Mouse (Mus musculus): ENCODE data around the gene Arid5b. TPM values are rescaled to one million over a fixed set of nuclear protein-coding genes. Genes with fewer than 3 reads are reported as not detected.

Gene Arid5b
- total RNA-seq, 2 experiments from 2014 or later = 26.5 to 29.4 TPM

DNA sequence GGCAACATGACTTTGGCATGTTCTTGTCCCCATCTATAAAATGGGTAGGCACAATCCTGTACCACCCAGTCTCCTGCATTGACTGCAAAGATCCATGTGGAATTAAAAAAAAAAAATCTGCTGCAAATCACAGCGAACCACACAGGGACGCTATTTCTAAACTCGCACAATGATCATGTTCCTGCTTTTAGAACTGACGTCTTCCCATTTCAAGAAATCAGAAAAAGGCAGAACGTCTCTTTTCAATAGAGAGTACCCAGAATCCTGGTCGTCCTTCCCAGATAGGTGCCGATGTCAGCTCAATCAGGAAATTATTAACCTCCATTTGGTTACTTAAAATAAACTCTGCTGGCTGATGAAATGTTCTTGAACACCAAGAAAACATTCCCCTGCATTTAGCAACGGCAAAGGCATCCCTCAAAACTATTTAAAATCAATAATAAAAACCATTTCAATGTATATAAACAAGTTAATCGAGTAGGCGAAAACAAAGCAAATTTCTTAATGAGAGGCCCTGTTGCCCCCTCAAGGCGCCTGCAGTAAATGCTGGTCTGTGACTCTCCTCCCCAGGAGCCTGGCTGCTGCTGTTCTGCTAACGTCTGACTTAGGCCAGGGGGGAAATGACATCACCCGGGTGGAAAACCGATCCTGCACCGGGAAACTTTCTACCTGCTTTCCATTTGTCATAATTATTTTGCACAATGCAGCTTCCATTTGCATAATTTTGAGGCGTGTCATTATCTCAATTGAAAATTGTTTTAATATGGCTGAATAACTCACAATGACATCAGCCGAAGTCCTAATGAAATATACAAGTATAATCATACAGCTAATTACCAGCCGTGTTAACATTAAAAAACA lies 3.4 kb downstream of the Arid5b start:
- peak; percentile 61 to 68 for DNase-seq
- intact Hi-C loops (cut with DNase I) = loop anchor here (5.0 kb wide), 3 partner anchors 38 to 173 kb away; no protein-coding TSS in a partner anchor

DNA sequence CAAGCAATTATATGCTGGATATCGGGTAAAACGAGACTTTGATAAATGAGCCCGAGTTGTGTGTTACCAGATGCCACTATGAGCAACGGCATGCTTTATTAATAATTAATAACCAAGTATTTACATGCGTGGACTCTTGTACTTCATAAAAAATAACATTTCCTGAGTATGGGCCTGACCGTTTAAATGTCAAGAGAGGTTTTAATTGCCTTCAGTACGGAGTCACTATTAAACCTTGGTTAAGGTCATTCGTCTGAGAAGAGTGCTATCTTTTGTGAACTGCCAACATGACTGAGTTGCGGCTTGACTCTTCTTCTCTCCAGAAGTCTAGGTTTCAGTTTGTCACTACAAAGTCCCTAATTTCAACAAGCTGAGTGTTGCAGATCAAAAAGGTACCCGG lies 8.8 kb downstream of the Arid5b start:
- no peak for DNase-seq
- intact Hi-C loops (cut with DNase I) = loop anchor here (2.0 kb wide), 1 partner anchor 15 kb away; no protein-coding TSS in a partner anchor

DNA sequence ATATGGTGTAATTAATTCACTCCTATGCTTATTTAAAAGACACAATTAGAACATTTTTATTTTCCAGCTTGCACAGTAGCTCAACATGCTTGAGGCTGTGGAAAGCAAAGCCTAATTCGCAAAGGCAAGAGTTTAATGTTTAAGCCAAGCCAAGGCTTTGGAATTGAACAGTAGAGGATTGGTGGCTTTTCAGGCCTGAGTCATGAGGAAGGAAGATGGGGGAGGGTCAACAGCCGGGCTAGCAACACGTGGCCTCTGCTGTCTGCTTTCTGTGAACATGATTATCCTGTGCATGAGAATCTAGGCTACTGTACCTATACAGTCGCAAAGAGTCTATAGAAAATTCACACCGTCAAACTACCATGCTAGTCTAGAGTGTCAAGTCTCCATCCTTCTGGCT lies 9.9 kb downstream of the Arid5b start:
- DNase-seq = no peak
- intact Hi-C loops (cut with DNase I) = no loop called here

DNA sequence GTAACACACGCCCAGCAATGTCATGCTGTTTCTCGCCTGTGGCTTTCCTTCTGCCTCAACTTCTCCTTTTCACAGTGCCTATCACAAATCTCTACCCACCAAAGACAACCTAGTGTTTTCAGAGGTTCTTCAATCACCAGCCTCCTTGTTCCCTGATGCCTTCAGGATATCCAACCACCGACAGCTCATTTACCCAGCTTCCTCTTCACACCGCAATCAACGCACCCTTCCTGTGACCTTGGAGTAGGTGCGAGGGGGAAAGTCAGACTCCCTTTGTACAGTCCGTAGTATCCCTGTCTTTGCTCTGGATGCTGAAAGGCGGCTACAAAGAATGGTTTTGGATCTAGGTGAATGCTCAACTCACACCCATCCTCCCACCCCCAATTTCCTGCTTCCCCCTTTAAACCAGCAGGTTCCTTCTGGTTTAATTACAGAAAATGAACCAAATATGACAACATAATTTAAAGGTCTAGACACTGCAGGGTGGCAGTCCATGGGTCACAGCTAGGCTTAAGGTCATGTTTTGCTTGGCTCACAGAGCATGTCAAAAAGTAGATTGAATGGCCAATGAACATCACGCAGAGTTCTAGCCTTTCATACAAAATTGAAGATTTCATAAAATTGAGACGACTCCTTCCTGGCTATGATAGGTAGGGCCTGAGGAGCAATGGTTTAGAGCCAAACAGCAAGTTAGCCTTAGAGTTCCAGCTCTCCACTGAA lies 14.4 kb downstream of the Arid5b start:
- no peak for DNase-seq
- intact Hi-C loops (cut with DNase I) = no loop called here

DNA sequence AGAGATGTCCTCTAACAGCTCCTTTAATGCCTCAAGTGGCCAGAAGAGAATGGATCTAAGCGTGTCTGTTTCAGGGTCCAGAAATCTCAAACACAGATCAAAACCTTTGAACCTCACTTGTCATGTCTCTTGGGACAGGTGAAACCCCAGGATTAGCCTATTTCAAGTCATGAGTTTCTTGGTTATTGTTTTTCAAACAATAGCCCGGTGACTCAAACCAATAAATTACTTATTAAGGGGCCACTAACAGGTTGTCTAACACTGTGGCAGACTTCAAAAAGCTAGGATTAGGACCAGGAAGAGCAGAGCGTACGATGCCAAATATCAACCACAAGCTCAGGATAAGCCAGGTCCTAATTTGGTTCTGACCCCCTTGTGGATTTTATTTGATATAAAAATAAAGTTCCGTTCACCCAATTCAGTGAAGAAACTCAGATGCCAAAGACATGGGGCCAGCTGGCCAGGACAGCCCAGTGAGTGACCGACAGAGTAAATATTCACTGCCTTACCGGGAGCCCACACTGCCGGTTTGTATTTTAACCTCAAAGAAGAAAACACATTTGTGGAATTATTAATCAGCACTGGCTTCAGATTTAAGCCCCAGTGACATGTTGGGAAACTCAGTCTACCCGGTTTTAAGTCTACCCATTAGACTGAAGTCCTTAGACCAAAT lies 15.1 kb downstream of the Arid5b start:
- intact Hi-C loops (cut with DNase I) = no loop called here
- DNase-seq = no peak

DNA sequence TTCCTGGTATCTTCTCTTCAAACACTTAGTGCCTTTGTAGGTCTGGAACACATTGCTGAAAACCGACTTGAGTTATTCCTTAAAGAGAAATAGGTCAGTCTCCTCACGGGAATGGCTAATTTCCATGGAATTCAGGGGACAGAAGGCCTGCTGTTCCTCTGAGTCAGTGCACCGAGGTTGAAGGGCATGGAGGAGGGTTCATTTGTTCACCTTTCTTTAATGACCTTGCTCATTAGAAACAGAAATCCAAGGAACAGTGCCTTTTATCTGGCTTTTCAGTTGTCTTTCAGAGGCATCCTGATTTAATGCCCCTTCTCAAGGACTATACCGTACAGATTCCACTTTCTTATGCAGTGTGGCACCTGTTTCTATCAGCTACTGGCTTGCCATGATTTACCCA lies 18.9 kb downstream of the Arid5b start:
- DNase-seq = no peak
- intact Hi-C loops (cut with DNase I) = no loop called here

DNA sequence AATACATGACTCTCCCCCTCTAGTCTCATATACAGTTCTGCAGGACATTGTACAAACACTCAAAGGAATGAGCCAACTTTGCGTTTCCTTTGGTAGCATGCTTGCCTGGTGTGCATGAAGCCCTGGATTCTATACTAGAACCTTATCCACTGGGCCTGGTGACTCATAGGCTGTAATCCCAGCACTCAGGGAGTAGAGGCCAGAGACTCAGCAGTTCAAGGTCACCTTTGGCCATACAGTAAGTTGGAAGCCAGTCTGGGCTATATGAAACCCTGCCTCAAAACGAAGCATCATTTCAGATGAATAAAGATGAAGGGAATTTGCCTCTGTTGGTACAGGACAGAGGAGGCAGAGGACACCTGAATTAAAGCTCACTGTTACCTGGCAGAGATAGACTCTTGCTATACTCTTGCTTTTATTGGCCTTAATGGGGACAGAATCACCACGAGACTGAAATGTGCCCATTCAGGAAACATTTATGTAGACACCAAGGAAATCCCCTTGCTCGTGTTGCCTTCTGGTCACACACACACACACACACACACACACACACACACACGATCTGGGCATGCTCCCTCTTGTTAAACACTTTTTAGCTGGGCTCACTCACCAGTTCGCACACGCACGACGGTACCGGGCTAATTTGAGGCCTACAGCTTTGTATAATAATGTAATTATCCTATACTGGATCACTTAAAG lies 21.0 kb downstream of the Arid5b start:
- intact Hi-C loops (cut with DNase I) = no loop called here
- DNase-seq = no peak

DNA sequence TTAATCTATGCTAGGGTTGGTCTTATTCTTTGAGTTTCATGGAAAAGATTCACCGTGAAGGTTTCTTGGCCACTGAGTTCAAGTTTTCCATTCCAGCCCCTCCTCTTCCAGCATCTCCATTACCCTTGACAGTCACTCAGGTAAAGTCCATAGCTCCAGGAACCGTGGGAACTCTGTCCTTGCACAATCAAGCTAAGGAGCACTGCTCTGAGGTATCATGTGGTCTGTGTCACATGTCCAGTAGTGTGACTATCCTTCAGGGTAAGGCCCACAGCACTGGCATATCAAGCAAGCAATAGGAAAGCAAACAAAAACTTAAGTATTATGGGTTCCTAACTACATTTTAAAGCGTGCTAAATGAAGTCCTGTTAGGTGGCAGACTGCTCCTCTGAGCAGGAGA lies 22.4 kb downstream of the Arid5b start:
- no peak for DNase-seq
- intact Hi-C loops (cut with DNase I) = no loop called here

DNA sequence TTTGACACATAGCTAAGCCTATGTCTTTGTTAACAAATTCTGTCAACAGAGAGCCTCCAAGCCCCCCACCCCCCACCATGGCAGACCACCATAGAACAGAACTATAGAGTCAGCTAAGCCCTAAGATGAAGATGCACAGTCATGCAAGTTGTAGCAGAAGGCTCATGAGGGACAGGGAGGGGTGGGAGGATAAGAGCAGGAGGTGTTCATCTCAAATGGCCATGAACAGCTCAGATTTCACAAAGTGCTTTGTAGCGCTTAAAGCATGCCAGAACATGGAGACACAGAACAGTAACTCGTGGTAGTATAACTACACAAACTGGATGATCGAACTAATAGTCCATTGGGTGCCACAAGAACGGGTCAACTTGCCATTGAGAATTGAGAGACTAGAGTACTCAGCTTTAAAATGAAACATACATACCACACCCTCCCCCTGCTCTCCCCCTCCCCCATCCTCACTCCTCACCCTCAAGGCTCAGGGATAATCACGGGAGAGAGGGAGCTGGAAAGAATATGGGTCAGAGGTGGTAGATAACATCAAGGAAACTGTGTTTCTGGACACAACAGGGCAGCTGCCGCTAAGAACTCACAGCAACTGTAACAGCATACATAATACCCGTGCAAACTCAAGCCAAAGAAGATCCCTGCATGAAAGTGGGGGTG lies 25.0 kb downstream of the Arid5b start:
- no peak for DNase-seq
- intact Hi-C loops (cut with DNase I) = loop anchor here (2.0 kb wide), 1 partner anchor 17 kb away; no protein-coding TSS in a partner anchor

DNA sequence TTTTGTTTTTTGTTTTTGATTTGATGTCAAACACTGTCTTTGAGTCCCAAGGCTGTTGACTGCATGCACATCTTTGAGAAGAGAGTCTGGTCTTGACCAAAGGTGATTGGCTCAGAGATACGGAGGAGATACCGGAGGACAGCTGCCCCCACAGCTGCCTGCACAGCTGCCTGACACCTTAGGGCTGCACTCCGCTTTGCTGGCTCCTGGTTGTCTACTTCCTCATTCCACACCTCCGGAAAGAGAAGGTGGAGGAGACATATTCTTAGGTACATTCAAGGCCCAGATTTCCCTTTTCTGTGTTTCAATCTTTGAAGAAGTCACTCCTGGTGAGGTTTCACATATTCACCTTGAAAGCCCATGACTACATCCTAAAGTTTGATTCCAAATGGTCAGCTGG lies 25.9 kb downstream of the Arid5b start:
- DNase-seq = no peak
- intact Hi-C loops (cut with DNase I) = no loop called here

DNA sequence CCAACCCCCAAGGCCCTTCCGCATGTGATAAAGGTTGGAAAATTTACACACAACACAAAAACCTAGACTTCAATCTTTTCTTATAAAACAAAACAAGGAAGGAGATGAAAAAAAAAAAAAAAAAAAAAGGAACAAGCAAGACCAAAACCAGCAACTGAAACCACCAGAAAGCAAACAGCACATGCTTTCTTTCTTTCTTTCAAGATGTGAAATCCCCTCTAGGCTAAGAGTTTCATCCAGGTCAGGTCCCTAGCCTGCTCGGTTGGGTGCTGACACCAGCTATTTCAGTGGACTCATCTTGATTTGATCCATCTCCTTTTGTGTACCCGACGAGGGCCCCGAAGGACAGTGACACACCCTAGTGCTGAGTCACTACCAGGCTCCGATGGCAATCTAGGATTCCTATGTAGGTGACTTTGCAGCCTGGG lies 29.2 kb downstream of the Arid5b start:
- intact Hi-C loops (cut with DNase I) = no loop called here
- peak; percentile 22 to 37 for DNase-seq

DNA sequence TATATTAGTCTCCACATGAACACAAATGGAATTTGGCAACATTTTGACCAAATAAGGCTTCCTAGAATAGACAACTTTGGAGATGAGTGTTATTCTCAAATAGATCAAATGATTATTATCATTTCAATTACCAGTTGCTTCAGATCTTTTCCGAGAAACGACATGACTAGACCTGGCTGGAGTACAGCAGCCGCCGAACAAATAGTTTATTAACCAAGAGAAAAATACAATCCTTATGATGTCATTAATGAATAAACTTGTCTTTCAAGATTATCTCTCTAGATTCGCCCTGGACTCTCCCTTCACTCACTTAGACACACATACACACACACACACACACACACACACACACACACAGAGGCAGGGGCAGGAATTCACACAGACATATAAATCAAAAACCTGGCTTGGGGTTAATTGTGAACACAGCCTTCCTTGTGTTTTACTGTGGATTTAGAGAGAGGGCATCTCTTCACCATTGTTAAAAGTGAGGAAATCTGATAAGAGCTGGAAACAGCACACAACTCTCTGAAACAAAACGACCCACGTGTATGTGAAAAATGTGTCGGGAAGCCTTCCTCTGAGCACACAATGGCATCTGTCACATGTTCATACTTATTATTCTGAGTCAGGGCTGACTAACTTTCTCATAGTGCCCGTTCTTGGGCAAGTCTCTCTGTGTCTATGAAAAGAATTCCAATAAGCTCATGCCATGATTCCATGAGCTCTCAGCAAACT lies 30.1 kb downstream of the Arid5b start:
- intact Hi-C loops (cut with DNase I) = no loop called here
- DNase-seq = no peak

DNA sequence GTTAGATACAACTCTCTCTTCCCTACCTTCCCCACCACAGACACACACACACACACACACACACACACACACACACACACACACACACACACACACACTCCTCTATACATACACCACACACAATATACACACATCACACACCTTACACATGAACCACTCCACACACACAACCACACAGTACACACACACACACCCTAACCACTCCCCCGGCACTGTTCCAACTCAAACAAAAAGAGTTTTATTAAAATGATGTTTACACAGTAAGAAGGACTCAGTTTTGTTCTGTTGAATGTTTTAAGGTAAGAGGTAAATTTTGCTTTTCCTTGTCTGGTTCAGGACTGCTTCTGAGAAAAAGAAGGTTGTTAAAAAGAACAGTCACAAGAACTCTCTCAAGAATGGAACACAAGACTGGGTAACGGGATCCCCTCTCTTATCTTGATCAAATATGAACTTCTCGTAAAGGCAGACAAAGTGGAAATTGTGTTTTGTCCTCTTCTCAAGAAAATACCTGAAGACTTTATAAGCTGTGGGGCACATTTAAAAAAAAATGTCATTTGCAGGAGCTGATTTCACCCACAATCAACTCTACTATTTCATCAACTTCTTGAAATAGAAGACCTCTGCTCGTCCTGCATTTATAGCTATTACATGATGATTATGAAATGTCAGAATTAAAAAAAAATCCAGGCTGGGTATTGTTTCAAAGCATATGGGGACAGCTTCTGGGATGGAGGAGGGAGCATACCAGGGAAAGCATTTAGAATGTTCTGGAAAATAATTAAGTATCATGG lies 30.9 kb downstream of the Arid5b start:
- no peak for DNase-seq
- intact Hi-C loops (cut with DNase I) = no loop called here

DNA sequence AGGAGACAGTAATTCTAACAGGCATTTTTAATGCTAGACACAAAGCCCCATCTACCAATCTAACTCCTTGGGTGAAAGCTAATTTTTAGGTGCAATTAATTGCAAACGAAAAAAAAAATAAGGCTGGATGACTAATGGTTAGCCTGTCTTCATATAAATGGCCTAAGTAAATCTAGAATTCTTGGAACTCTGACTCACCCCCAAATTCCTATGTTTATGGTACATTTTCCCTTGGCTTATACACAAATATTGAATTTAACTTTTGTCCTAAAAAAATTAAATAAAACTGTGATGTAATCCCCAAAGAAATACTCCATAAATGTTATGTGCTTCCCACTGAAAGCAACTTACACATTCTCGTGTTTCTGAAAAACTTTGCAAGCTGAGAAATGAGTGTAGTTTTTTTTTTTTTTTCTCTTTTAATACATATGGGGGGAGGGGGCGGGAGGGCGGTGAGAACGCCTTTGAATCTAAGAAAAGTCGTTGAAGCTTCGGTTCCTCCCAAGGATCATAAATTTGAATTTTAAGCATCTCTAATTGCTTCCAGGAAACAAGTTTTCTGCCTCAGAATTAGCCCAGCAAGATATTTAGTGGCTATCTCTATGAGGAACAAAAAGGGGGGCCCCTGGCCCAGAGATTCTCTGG lies 31.8 kb downstream of the Arid5b start:
- intact Hi-C loops (cut with DNase I) = no loop called here
- DNase-seq = no peak

DNA sequence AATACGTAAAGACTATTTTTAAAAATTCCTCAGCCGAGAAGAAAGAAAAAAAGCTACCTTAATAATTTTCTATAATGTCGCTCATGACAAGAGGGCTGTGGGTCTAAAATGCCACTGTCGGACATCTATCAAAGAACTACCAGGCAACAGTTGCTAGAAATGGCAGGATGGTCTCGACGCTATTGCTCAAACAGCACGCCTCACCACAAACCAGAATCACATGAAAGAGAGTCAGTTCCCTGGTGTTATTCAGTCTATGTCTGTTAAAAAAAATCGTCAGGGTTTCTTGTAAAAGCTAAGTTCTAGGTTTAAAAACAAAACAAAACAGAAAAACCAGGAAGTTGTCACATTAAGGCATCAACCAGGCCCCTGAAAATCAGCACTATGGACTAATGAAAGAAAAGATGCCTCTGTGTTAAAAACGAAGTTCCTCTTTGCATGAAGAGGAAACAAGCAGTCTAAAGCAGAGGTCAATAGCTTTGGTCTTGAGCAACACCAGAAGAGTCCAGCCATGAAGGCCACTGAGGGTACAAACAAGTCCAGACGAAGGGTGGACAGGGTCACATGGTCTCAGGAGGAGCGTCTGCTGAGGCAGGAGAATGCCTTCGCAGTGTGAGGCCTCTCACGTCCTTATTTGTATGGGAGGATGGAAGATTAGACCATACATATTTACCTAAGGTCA lies 37.6 kb downstream of the Arid5b start:
- intact Hi-C loops (cut with DNase I) = no loop called here
- no peak for DNase-seq

DNA sequence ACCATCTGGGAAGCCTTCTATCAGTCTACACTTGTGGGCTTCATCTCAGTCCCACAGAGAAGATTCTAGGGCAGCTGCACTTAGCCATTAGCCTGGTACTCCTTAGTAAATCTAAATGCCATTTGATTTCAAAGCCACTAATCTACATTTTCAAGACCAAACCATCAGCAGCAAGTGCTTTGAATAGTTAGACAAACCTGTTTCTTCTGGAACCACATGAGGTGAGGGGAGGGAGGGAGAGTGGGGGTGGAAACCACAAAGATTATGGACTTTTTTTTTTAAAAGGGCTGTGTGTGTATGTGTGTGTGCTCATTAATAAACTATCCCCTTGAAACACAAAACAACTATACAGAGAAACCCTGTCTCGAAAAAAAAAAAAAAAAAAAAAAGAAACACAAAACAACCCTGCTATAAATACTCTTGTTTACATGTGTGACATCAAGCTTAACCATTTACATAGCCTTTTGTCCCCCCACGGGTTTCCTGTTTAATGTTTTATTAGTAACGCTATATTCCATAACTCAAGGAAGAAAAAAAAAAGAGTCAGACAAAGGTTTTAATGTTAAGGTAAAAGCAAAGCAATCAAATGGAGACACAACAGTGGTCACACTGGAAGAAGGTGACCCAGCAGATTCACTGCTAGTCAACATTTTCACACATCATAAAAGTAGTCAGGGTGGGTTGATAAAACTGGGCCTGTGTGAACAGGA lies 38.3 kb downstream of the Arid5b start:
- no peak for DNase-seq
- intact Hi-C loops (cut with DNase I) = no loop called here

All from heart, postnatal 10 days (tissue).